Mouse (Mus musculus) heart, postnatal 25 days (tissue): ENCODE measurements around the gene Gm7361. TPM values are rescaled to one million over a fixed set of nuclear protein-coding genes. Genes with fewer than 3 reads are reported as not detected.
"Not testable (repeated sequence)": the region's sequence is repeated elsewhere in the genome, so short reads cannot be mapped to it uniquely, and the experiment has no call there.

Experiments
- DNase-seq: peaks from one replicate; pipeline ENCODE4 v3.0.0; 2022; ENCODE audit warnings: low spot score
- intact Hi-C: fragments of 180-260 bp; cut with DNase I; formaldehyde crosslinking; loops from one replicate; pipeline ENCODE4 v1.15.1; 2025
- total RNA-seq, 2 experiments: library from RNA; stranded (reverse); gene quantifications; 2 replicates each; pipeline ENCODE4 v1.2.3; 2021

Gene Gm7361
- total RNA-seq, result not detected

- DNase-seq, intact Hi-C loops: not testable (repeated sequence)
Observed at GRCm38 (mm10) chr5:26257391-26257790, at the start of gene Gm7361. TSS of gene Gm7361 (plus strand) at chr5:26257691.

DNA sequence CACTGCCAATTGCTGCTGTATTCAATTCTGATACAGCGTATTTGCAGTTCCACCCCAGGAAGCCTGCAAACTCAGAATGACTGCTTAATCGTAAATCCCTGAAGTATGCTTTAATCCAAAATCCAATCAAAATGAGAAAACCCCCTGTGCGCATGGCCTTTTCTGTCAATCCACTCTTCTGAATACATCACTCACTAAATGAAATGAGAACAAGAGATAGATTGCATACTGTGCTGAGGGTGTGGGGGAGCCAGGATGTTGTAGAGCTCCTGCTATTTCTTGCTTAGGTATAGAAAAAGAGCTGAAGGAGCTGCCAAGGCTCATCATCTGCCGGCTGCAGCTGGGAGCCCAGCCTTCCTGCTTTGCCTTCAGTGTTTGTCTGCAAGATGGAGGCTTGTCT, 46.5 kb upstream of the Gm7361 start:
- intact Hi-C loops, result no loop called here
- no peak for DNase-seq

DNA sequence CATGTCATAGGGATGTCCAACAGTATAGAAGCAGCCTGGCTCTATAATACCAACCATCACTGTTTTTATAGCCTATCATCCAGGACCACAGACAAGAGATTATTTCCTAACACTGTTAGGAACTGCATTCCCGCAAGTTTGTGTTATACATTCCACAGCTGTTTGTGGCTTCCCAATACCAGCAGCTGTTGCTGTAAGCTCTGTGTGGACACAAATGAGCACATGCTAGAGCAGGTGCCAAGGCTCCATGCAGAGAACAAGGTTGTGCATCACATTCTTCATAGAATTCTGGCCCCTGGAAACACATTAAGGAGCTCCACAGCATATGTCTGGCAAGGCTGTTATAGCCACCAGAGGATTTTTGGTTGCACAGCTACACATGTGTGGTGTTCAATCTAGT, 35.4 kb upstream of the Gm7361 start:
- no peak for DNase-seq
- intact Hi-C loops, result no loop called here

- not testable (repeated sequence) for DNase-seq
Observed at GRCm38 (mm10) chr5:26266656-26267055, 9.2 kb downstream of the Gm7361 start.

DNA sequence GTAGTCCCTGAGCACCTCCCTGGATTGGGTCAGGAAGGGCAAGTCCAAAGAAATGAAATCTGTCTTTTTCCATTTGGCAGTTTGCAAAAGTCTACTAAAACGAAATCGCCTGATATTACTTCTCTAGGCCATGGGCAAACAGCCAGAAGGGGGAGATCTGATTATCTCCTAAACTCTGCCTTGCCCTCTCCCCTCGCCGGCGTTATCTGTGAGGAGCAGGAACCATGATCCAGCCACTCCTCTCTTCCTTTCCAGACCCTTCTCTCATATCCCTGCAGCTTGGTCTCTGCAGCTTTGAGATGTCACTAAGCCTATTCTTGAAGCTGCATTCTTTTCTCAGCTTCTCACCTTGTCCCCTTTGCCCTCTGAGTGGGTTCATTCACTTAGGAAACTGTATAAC, 22.9 kb downstream of the Gm7361 start:
- no peak for DNase-seq
- intact Hi-C loops, result no loop called here

More at GRCm38 (mm10) chr5:26266656-26267055, 9.2 kb downstream of the Gm7361 start:
- intact Hi-C loops, result not testable (repeated sequence)

DNA sequence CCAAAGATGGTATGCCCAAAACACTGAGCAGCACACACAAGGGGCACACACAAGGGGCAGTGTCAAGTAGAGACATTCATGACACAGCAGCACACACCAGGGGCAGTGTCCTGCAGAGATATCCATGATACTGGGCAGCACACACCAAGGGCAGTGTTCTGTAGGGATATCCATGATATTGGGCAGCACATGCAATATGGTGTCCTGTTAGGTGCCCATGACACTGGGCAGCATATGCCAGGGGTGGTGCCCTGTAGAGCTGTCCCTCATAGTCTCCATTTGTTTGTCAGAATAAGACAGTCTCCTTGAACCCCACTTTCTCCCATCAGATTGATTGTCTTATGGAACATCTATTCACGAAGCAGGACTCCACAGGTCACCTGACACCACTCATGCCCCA, 24.2 kb downstream of the Gm7361 start:
- DNase-seq, result no peak
- intact Hi-C loops, result no loop called here

- intact Hi-C loops, result no loop called here
- DNase-seq, result no peak
Observed at GRCm38 (mm10) chr5:26282282-26282681, 24.8 kb downstream of the Gm7361 start.

DNA sequence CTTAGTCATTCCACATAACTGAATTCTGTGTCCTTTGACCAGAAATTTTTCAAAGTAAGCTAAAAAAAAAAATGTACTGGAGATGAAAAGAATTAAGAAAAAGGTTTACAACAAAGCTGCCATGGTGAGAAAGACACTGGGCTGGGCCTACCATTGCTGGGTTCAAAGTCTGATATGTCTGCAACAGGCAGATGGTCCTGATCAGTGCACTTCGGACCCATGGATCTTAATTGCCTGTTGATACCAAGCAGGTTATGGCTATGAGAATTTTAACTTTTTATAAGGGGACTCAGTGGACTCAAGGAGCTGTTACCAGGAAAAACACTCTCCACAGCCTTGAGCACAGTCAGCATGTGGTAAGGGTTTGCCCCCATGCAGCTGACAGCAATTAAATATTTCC, 25.9 kb downstream of the Gm7361 start:
- intact Hi-C loops, result no loop called here
- no peak for DNase-seq

DNA sequence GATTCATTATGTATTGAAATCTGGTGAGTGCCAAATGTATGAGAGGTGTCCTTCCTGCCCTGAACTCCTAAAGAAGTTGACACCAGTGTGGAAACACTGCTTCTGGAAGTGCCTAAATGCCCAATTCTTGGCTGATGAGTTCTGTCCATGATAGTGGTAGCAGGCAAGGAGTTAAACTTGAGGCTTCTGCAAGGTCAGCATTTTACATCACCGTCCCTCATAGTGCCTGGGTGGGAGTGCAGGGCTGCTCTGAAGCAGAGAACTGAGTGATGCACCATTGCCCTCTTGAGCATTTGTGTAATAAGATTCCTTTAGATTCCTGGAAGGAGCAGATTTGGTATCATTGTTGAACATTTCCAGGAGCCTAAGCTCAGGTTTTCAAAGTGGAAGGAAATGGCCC, 34.1 kb downstream of the Gm7361 start:
- intact Hi-C loops, result no loop called here
- DNase-seq, result no peak

GRCm38 (mm10) chr5:26293258-26293657, 35.8 kb downstream of the Gm7361 start:
- DNase-seq, result no peak
- intact Hi-C loops, result no loop called here

Other genes with a start within 250 kb of the Gm7361 start
- not detected for gene Gm5862, start 234.8 kb upstream of the Gm7361 start, total RNA-seq
- gene Speer4a, start 218.1 kb upstream of the Gm7361 start, total RNA-seq, result not detected
- not detected for gene Gm7347, start 199.1 kb upstream of the Gm7361 start, total RNA-seq
- not detected for gene Gm10471, start 168.4 kb upstream of the Gm7361 start, total RNA-seq
- gene 5031410I06Rik, start 152.3 kb upstream of the Gm7361 start, total RNA-seq, result not detected
- not detected for gene Gm10220, start 136.3 kb upstream of the Gm7361 start, total RNA-seq